Mouse (Mus musculus): ENCODE results near the gene Dmrt1. TPM values are rescaled to one million over a fixed set of nuclear protein-coding genes. Genes with fewer than 3 reads are reported as not detected.

The Dmrt1 gene
- polyA plus RNA-seq, 1 experiment from 2014 or later = not detected

DNA sequence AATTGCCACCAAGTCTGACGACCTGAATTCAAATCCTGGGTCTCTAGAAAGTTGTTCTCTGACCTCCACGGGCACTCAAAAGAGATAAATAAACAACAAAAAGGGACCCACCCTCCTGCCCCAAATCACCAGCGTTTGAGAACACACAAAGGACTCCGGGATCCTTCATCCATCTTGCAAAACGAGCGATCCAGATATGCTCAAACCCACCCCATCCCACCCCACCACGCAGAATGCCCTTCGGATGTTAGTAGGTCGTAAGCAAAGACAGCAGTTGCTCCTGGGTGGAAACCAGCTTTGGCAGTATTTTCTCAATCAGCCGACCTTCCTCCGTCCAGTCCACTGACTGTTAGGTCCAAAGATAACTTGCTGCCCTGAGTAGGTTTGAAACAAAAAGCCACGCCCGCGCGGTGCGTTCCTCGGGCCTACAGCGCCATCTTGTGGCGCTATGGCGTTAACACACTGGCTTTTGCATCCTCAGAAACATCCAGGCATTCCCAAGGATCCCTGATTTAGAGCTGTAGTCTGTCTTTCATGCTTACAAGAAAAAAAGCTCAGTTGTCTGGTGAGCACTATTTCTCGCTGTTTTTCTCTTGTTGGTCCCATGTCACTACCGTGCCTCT lies 130.3 kb downstream of the Dmrt1 start:
- no peak; the same call in 1 of the 2 replicates for ATAC-seq (replicated peaks; ENCODE audit: extremely low read depth, insufficient read depth, low FRiP score)
- 12% methylated on average over 22 of the region's 22 CpGs for WGBS

DNA sequence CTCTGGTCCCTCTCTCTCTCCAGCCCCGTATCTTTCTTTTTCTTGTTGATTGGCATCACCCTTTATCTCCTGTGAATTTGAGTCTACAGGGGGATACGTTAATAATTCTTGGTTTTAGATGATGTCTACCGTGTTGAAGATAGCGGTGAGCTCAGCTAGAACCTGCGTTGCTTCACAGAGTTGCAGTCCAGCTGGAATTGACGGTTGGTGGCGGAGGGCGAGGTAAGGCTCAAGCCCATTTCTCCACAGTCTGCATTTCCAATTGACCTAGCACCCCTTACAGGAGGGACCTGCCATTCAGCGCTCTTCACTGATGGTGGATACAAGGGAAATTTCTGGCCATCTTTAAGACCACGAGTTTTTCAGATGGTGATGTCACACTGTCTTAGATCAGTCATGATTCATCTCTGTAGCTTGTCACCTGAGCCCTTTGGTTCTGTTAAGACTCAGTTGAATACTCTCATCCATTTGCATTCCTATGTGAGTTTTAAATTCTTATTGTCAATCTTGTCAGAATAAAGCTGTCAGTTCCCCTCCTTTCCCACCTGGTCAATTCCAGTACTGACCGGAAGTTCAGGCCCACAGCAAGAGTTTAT lies 133.4 kb downstream of the Dmrt1 start:
- Histone ChIP-seq H3K4me1 (ENCODE audit: control insufficient read depth, insufficient read depth, low read length) (no peaks in the 10 kb centered on the region), H3K36me3 (ENCODE audit: control insufficient read depth, insufficient read depth) (no peaks in the 10 kb centered on the region), H3K4me3 (ENCODE audit: low read length) (no peak overlapping the region), H3K27me3 (ENCODE audit: control insufficient read depth, insufficient read depth, low read length) (no peaks in the 10 kb centered on the region), H3K27ac (ENCODE audit: low read length) (no peak overlapping the region), H3K9ac (ENCODE audit: low read length) (no peak overlapping the region), H3K9me3 (replicated peaks; ENCODE audit: control insufficient read depth, low read length) (no peaks in the 10 kb centered on the region), H3K4me2 (ENCODE audit: low read depth, low read length) (no peak overlapping the region)
- ATAC-seq (replicated peaks; ENCODE audit: extremely low read depth, insufficient read depth, low FRiP score) = no peak
- WGBS = 68% methylated on average over 11 of the region's 11 CpGs

More for the DNA sequence above, 130.3 kb downstream of the Dmrt1 start:
- Histone ChIP-seq H3K4me2 (ENCODE audit: low read depth, low read length) (peak overlapping the region; percentile 66), H3K36me3 (ENCODE audit: control insufficient read depth, insufficient read depth) (no peaks in the 10 kb centered on the region), H3K27ac (ENCODE audit: low read length) (no peak overlapping the region), H3K9ac (ENCODE audit: low read length) (peak overlapping the region; percentile 55), H3K4me3 (ENCODE audit: low read length) (peak overlapping the region; percentile 44), H3K9me3 (replicated peaks; ENCODE audit: control insufficient read depth, low read length) (no peaks in the 10 kb centered on the region), H3K27me3 (ENCODE audit: control insufficient read depth, insufficient read depth, low read length) (0 out of 2 replicates have a peak, but pooled peaks cover 2% of the 10 kb centered on the region), H3K4me1 (ENCODE audit: control insufficient read depth, insufficient read depth, low read length) (no peaks in the 10 kb centered on the region)

DNA sequence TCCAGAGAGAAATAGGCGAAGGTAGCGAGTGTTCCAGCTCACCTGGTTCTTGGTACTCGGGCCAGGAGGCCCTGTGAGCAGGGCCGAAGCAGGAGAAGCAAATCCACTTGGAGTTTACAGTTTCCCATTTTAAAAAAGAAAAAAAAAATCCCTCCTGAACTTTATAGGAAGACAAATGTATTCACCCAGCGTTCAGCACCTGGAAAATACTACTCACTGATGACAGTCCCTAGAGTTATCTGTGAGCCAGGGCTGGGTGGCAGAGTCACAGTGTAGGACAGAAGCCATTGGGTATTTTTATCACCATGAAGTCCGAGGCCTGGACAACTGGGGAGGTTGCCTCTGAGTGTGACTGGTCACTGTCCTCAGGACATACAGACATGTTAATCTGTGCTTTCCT lies 136.4 kb downstream of the Dmrt1 start:
- Histone ChIP-seq H3K27me3 (ENCODE audit: control insufficient read depth, insufficient read depth, low read length) (no peaks in the 10 kb centered on the region), H3K9me3 (replicated peaks; ENCODE audit: control insufficient read depth, low read length) (no peaks in the 10 kb centered on the region), H3K4me3 (ENCODE audit: low read length) (no peak overlapping the region), H3K9ac (ENCODE audit: low read length) (no peak overlapping the region), H3K36me3 (ENCODE audit: control insufficient read depth, insufficient read depth) (no peaks in the 10 kb centered on the region), H3K4me2 (ENCODE audit: low read depth, low read length) (no peak overlapping the region), H3K27ac (ENCODE audit: low read length) (no peak overlapping the region), H3K4me1 (ENCODE audit: control insufficient read depth, insufficient read depth, low read length) (no peaks in the 10 kb centered on the region)
- WGBS = 73% methylated on average over 6 of the region's 6 CpGs
- no peak for ATAC-seq (replicated peaks; ENCODE audit: extremely low read depth, insufficient read depth, low FRiP score)

DNA sequence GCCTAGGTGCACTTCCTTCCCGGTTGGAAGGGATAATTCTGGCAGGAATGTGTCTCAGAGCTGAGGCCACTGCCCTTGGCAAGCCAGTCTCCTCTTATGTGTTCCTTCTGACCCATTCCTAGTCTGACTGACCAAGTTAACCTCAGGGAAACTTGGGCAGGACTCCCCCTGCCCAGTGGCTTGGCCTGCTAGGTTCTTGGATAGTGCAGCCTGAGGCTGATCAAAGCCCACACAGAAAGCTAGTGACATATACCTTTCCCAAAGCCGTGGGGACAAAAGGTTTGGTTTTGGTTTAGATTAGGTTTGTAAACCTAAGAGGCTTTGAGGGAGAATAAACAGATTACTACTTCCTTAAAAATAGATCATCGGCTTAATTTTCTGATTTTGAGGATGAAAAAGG lies 141.7 kb downstream of the Dmrt1 start:
- Histone ChIP-seq H3K4me2 (ENCODE audit: low read depth, low read length) (no peak overlapping the region), H3K9ac (ENCODE audit: low read length) (no peak overlapping the region), H3K4me3 (ENCODE audit: low read length) (no peak overlapping the region), H3K27ac (ENCODE audit: low read length) (no peak overlapping the region), H3K27me3 (ENCODE audit: control insufficient read depth, insufficient read depth, low read length) (no peaks in the 10 kb centered on the region), H3K9me3 (replicated peaks; ENCODE audit: control insufficient read depth, low read length) (no peaks in the 10 kb centered on the region), H3K36me3 (ENCODE audit: control insufficient read depth, insufficient read depth) (no peaks in the 10 kb centered on the region), H3K4me1 (ENCODE audit: control insufficient read depth, insufficient read depth, low read length) (no peaks in the 10 kb centered on the region)
- no peak for ATAC-seq (replicated peaks; ENCODE audit: extremely low read depth, insufficient read depth, low FRiP score)
- WGBS = 61% methylated on average over 3 of the region's 3 CpGs

DNA sequence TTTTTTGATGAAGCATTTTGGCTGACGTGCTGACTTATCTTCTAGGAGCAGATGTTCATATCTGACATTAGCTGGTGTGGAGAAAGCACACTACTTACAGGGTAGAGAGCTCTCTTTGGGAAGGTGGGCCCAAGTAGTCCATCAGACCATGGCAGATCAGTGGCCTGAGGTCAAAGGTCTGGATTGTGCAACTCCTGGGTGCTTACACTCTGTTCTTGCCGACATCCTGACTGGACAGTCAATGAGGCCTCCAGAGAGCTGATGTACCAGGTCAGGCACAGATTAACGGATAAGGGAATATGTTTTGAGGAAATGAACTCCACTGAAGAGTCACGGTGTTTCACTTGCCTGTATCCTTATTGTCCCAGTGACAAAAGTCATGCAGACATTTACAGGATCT lies 143.3 kb downstream of the Dmrt1 start:
- H3K4me1 ChIP-seq (ENCODE audit: control insufficient read depth, insufficient read depth, low read length) = no peaks in the 10 kb centered on the region
- WGBS = 68% methylated on average over 4 of the region's 4 CpGs
- ATAC-seq (replicated peaks; ENCODE audit: extremely low read depth, insufficient read depth, low FRiP score) = no peak

DNA sequence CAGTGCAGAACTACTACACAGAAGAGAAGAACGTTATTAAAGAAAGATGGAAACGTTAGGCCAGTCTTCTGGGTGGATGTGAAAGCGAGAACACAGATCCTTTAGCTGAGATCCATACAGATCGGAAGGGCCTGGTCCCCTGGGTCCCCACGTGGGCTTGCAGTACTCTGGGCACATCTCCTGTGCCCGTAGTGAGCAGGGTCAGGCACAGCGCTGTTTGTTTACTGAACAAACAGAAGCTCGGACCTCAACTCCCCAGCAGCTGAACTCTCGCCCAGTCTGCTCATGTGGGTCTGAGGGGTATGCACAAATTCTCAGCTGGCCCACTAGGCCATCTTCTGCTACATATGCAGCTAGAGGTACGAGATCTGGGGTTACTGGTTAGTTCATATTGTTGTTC lies 145.1 kb downstream of the Dmrt1 start:
- Histone ChIP-seq H3K4me2 (ENCODE audit: low read depth, low read length) (no peak overlapping the region), H3K27me3 (ENCODE audit: control insufficient read depth, insufficient read depth, low read length) (no peaks in the 10 kb centered on the region), H3K9ac (ENCODE audit: low read length) (no peak overlapping the region), H3K4me3 (ENCODE audit: low read length) (no peak overlapping the region), H3K4me1 (ENCODE audit: control insufficient read depth, insufficient read depth, low read length) (no peaks in the 10 kb centered on the region), H3K27ac (ENCODE audit: low read length) (no peak overlapping the region), H3K9me3 (replicated peaks; ENCODE audit: control insufficient read depth, low read length) (no peaks in the 10 kb centered on the region), H3K36me3 (ENCODE audit: control insufficient read depth, insufficient read depth) (no peaks in the 10 kb centered on the region)
- 64% methylated on average over 10 of the region's 10 CpGs for WGBS
- ATAC-seq (replicated peaks; ENCODE audit: extremely low read depth, insufficient read depth, low FRiP score) = no peak

More for the DNA sequence above, 143.3 kb downstream of the Dmrt1 start:
- no peak overlapping the region for H3K4me3 ChIP-seq (ENCODE audit: low read length)
- no peaks in the 10 kb centered on the region for H3K36me3 ChIP-seq (ENCODE audit: control insufficient read depth, insufficient read depth)
- no peaks in the 10 kb centered on the region for H3K9me3 ChIP-seq (replicated peaks; ENCODE audit: control insufficient read depth, low read length)
- H3K9ac ChIP-seq (ENCODE audit: low read length) = no peak overlapping the region
- H3K27ac ChIP-seq (ENCODE audit: low read length) = no peak overlapping the region
- H3K4me2 ChIP-seq (ENCODE audit: low read depth, low read length) = no peak overlapping the region
- H3K27me3 ChIP-seq (ENCODE audit: control insufficient read depth, insufficient read depth, low read length) = no peaks in the 10 kb centered on the region

DNA sequence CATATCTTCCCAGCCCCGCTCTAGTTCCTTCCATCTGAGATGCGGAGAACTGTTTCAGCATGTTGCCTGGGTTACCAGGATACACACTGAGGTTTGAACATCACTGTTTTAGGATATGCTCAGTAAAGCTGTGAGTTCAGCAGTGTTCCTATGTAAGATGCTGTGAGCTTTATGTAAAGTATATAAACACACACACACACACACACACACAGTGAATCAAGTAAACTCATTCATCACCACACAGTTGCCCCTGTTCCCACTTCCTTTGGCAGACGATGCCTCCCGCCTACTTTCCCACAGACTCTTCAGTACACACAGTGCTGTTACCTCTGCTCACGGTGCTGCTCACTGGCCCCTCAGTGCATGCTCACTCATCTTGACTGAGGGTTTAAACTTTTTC lies 147.1 kb downstream of the Dmrt1 start:
- H3K27ac ChIP-seq (ENCODE audit: low read length) = no peak overlapping the region
- WGBS = 71% methylated on average over 5 of the region's 5 CpGs
- no peaks in the 10 kb centered on the region for H3K36me3 ChIP-seq (ENCODE audit: control insufficient read depth, insufficient read depth)
- no peaks in the 10 kb centered on the region for H3K9me3 ChIP-seq (replicated peaks; ENCODE audit: control insufficient read depth, low read length)
- no peaks in the 10 kb centered on the region for H3K4me1 ChIP-seq (ENCODE audit: control insufficient read depth, insufficient read depth, low read length)
- no peak for ATAC-seq (replicated peaks; ENCODE audit: extremely low read depth, insufficient read depth, low FRiP score)
- H3K4me2 ChIP-seq (ENCODE audit: low read depth, low read length) = no peak overlapping the region
- H3K27me3 ChIP-seq (ENCODE audit: control insufficient read depth, insufficient read depth, low read length) = no peaks in the 10 kb centered on the region
- no peak overlapping the region for H3K9ac ChIP-seq (ENCODE audit: low read length)
- H3K4me3 ChIP-seq (ENCODE audit: low read length) = no peak overlapping the region

Other genes with a start within 250 kb of the Dmrt1 start
- gene Dmrt3, start 104.7 kb downstream of the Dmrt1 start, polyA plus RNA-seq (2015; fragmentation: Nextera tagmentation; extraction: Ambion mirVana) = 0.14 and 0.28 TPM in 2 replicates
- 2.5 and 4.8 TPM in 2 replicates for gene Dmrt2, start 166.8 kb downstream of the Dmrt1 start, polyA plus RNA-seq (2015; fragmentation: Nextera tagmentation; extraction: Ambion mirVana)

All from heart, embryonic 16.5 days (tissue).